Mouse (Mus musculus): ENCODE data around the gene Creld1. TPM values are rescaled to one million over a fixed set of nuclear protein-coding genes. Genes with fewer than 3 reads are reported as not detected.

Gene Creld1
- polyA plus RNA-seq, 1 experiment from 2014 or later, result 11.2 TPM

DNA sequence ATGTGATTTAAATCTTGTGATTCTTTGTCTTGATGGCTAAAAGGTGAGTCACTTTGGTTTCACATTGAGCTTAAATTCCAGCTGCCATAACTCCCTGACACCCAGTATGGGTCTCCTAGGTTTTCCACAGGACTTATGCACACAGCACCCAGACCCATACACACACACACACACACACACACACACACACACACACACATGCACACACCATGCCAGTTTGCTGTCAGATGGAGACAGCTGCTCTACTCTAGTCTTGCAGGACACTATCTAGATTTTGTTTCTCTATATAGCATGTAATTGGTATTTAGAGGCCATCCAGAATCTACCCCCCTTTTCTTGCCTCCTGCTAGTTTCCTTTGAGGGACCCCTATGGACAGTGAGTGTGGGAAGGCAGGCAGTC is 24.0 kb downstream of the Creld1 start:
- ATAC-seq (ENCODE audit: insufficient number of reproducible peaks, low FRiP score, low TSS enrichment, low read depth) (no peak), DNase-seq (ENCODE audit: low spot score) (no peak)
- Histone ChIP-seq H3K4me2 (ENCODE audit: low read depth, severe bottlenecking) (no peak overlapping the region), H3K27ac (replicated peaks; ENCODE audit: low read depth, low read length) (no peak overlapping the region), H3K4me1 (ENCODE audit: control insufficient read depth, insufficient read depth, low read length) (no peaks in the 10 kb centered on the region), H3K9ac (ENCODE audit: low read length) (no peak overlapping the region), H3K36me3 (ENCODE audit: control insufficient read depth, insufficient read depth, low read length) (no peaks in the 10 kb centered on the region), H3K9me3 (ENCODE audit: control insufficient read depth, low read length) (no peaks in the 10 kb centered on the region), H3K27me3 (ENCODE audit: control insufficient read depth, insufficient read depth, low read length) (peaks cover 5% of the 10 kb centered on the region; the same call in 1 of the 2 replicates), H3K4me3 (ENCODE audit: low read depth, low read length) (no peak overlapping the region)

DNA sequence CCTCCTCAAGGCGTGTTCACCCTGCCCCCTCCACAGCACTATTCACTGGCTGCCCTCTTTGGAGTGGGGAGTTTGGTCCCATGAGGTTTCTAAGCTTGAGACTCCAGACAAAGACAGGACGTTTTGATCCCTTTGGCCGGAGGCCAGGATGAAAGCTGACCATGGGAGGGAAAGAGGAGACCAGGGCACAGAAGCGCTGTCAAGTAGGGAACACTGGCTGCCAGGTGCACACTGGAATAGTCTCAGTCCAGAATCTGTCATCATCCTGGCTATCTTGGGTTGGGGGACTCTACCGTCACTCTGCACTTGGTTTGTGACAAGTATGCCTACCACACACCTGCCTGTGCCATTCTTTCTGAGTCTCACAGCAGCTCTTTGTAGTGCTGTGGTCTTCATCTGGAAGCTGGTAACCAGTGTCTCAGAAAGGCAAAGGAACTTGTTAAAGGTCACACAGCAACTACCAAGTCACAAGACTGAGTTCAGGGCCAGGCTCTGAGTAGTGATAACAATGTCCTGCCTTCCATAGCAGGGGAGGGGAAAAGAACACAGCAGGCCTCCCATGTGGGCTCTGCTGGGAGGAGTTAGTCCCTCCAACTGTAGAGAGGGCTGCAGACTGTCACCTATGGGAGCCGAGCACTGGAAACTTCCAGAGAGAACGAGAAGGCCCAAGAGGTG is 25.3 kb downstream of the Creld1 start:
- Histone ChIP-seq H3K4me1 (ENCODE audit: control insufficient read depth, insufficient read depth, low read length) (no peaks in the 10 kb centered on the region), H3K27me3 (ENCODE audit: control insufficient read depth, insufficient read depth, low read length) (no peaks in the 10 kb centered on the region), H3K27ac (replicated peaks; ENCODE audit: low read depth, low read length) (no peak overlapping the region), H3K36me3 (ENCODE audit: control insufficient read depth, insufficient read depth, low read length) (no peaks in the 10 kb centered on the region), H3K4me3 (ENCODE audit: low read depth, low read length) (no peak overlapping the region), H3K4me2 (ENCODE audit: low read depth, severe bottlenecking) (no peak overlapping the region), H3K9ac (ENCODE audit: low read length) (no peak overlapping the region), H3K9me3 (ENCODE audit: control insufficient read depth, low read length) (no peaks in the 10 kb centered on the region)
- no peak for ATAC-seq (ENCODE audit: insufficient number of reproducible peaks, low FRiP score, low TSS enrichment, low read depth)
- 82% methylated on average over 7 of the region's 7 CpGs for WGBS
- no peak for DNase-seq (ENCODE audit: low spot score)

DNA sequence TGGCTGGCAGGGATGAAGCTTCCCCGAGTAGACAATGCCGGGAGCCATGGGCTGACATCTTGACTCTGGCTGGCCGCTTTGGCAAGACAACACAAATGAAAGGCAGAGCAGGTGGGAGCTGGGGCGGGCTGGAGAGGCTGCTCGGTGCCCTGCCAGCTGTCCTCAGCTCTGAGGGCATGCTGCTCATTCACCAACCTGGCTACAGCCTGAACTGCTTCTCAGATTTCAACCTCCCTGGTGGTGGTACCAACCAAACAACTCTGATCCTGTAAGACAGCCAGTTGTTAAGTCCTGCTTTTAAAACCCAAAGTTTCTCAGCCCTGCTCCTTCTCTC is 25.8 kb downstream of the Creld1 start:
- H3K9ac ChIP-seq (ENCODE audit: low read length), result no peak overlapping the region
- H3K27ac ChIP-seq (replicated peaks; ENCODE audit: low read depth, low read length), result no peak overlapping the region
- no peak overlapping the region for H3K4me2 ChIP-seq (ENCODE audit: low read depth, severe bottlenecking)
- ATAC-seq (ENCODE audit: insufficient number of reproducible peaks, low FRiP score, low TSS enrichment, low read depth) (no peak), DNase-seq (ENCODE audit: low spot score) (no peak)
- no peak overlapping the region for H3K4me3 ChIP-seq (ENCODE audit: low read depth, low read length)
- no peaks in the 10 kb centered on the region for H3K27me3 ChIP-seq (ENCODE audit: control insufficient read depth, insufficient read depth, low read length)
- WGBS, result 53% methylated on average over 5 of the region's 5 CpGs
- no peaks in the 10 kb centered on the region for H3K9me3 ChIP-seq (ENCODE audit: control insufficient read depth, low read length)
- peaks cover 2% of the 10 kb centered on the region; the same call in 1 of the 2 replicates for H3K36me3 ChIP-seq (ENCODE audit: control insufficient read depth, insufficient read depth, low read length)
- H3K4me1 ChIP-seq (ENCODE audit: control insufficient read depth, insufficient read depth, low read length), result no peaks in the 10 kb centered on the region

DNA sequence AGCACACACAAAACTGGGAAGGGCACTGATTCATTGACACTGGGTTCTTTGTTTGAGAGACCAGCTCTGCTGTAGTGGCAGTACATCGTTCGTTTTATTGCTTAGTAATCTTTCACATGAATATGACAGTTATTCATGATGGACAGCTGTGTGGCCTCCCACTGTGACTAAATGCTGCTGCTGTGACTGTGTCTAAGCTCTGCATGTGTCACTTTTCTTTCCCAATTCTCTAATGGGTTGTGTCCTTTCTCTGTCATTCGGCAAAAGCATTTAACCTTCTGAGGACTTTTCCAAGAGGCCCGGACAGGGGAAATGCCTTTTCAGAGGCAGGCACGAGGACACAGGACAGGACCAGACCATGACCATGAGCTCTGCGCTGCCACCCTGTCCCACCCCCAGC is 30.8 kb downstream of the Creld1 start:
- H3K4me2 ChIP-seq (ENCODE audit: low read depth, severe bottlenecking), result no peak overlapping the region
- no peaks in the 10 kb centered on the region for H3K27me3 ChIP-seq (ENCODE audit: control insufficient read depth, insufficient read depth, low read length)
- H3K9me3 ChIP-seq (ENCODE audit: control insufficient read depth, low read length), result no peaks in the 10 kb centered on the region
- DNase-seq (ENCODE audit: low spot score) (no peak), ATAC-seq (ENCODE audit: insufficient number of reproducible peaks, low FRiP score, low TSS enrichment, low read depth) (no peak)
- H3K27ac ChIP-seq (replicated peaks; ENCODE audit: low read depth, low read length), result no peak overlapping the region
- no peak overlapping the region for H3K4me3 ChIP-seq (ENCODE audit: low read depth, low read length)
- no peak overlapping the region for H3K9ac ChIP-seq (ENCODE audit: low read length)
- H3K36me3 ChIP-seq (ENCODE audit: control insufficient read depth, insufficient read depth, low read length), result peaks cover 22% of the 10 kb centered on the region
- WGBS, result 94% methylated on average over 6 of the region's 6 CpGs
- no peaks in the 10 kb centered on the region for H3K4me1 ChIP-seq (ENCODE audit: control insufficient read depth, insufficient read depth, low read length)

DNA sequence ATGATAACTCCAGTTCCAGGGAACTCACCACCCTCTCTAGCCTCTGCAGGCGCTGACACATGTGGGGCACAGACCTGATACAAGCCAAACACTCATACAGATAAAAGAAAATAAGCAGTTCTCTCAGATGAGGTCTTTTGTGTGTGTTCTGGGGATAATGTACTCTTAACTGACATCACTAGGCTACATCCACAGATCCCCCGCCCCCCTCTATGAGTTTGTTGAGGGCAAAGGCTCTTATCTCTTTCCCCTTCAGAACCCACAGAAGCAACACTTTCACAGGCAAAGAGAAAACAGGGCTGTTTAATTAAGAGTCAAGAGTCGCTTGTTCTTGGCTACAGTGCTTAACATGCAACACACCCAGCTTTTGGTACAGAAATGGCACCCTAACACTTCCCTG is 31.5 kb downstream of the Creld1 start:
- Histone ChIP-seq H3K4me3 (ENCODE audit: low read depth, low read length) (no peak overlapping the region), H3K27ac (replicated peaks; ENCODE audit: low read depth, low read length) (no peak overlapping the region), H3K27me3 (ENCODE audit: control insufficient read depth, insufficient read depth, low read length) (no peaks in the 10 kb centered on the region), H3K36me3 (ENCODE audit: control insufficient read depth, insufficient read depth, low read length) (peaks cover 26% of the 10 kb centered on the region), H3K9me3 (ENCODE audit: control insufficient read depth, low read length) (no peaks in the 10 kb centered on the region), H3K4me2 (ENCODE audit: low read depth, severe bottlenecking) (no peak overlapping the region), H3K9ac (ENCODE audit: low read length) (no peak overlapping the region), H3K4me1 (ENCODE audit: control insufficient read depth, insufficient read depth, low read length) (no peaks in the 10 kb centered on the region)
- 95% methylated on average over 3 of the region's 3 CpGs for WGBS
- no peak for DNase-seq (ENCODE audit: low spot score)
- no peak for ATAC-seq (ENCODE audit: insufficient number of reproducible peaks, low FRiP score, low TSS enrichment, low read depth)

DNA sequence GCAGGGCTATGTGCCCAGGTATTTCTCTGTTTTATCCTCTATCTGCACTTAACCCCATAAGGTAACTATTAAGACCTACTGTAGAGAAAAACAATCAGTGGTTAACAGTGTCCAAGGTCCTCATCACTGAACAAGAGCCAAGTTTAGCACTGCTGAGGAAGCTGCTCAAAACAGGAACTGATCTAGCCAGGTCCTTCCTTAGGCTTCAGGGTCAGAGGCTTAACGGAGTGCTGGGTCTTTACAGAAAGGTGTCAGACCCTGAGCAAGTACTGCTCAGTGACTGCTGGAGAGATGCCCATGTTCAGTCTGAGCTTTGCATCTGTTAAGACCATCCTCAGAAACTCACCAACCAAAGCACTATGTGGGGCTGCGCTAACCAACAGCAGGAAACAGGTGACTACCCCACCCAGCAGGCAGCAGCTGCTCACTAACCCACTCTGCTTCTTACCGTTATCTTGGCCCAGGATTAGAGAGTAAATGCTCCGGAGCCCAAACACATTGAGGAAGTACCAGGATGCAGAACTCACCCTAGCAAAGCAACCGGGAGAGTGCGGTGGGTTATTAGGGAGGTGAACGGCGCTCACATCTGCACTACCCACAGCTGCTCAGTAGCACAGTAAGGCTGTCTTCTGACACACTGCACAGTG is 34.5 kb downstream of the Creld1 start:
- Histone ChIP-seq H3K9ac (ENCODE audit: low read length) (no peak overlapping the region), H3K4me1 (ENCODE audit: control insufficient read depth, insufficient read depth, low read length) (no peaks in the 10 kb centered on the region), H3K27me3 (ENCODE audit: control insufficient read depth, insufficient read depth, low read length) (no peaks in the 10 kb centered on the region), H3K27ac (replicated peaks; ENCODE audit: low read depth, low read length) (no peak overlapping the region), H3K36me3 (ENCODE audit: control insufficient read depth, insufficient read depth, low read length) (peaks cover 29% of the 10 kb centered on the region), H3K4me2 (ENCODE audit: low read depth, severe bottlenecking) (no peak overlapping the region), H3K9me3 (ENCODE audit: control insufficient read depth, low read length) (no peaks in the 10 kb centered on the region), H3K4me3 (ENCODE audit: low read depth, low read length) (no peak overlapping the region)
- ATAC-seq (ENCODE audit: insufficient number of reproducible peaks, low FRiP score, low TSS enrichment, low read depth) (no peak), DNase-seq (ENCODE audit: low spot score) (no peak)
- WGBS, result 96% methylated on average over 8 of the region's 8 CpGs

DNA sequence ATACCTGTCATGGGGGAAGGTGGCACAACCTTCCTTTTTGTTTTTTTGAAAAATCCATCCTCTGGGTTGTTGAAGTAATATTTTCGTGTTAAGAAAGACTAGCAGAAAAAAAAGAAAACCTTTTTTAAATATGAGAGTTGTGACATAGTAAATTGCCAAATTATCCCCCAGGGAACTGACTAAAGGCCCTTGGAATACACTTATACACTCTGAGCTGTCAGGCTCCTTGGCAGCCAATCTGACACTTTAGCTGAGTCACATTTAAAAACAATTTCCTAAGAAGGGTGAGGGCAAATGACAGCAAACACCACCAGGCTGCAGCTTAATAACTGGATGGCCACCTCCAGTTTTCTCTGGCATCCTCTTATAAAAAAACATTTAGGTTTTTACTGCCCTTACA is 39.2 kb downstream of the Creld1 start:
- no peak overlapping the region for H3K27ac ChIP-seq (replicated peaks; ENCODE audit: low read depth, low read length)

DNA sequence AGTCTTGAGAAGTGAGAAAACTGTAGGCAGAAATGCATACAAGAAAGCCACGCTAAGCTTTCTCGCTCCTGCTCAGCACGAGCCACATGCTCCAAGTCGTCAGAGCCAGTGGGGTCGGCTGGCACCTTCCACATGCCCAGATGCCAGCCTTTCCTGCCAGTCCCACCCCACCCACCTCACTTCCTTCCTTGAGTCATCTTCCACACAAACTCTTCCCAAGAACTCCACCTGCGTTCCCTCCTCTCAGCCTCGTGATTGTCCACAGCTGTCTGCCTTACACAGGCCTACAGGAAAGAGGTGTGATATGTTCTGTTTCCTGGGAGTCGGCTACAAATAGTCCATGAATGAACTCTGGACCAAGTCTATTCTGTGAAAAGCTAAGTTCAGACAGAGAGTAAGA is 40.3 kb downstream of the Creld1 start:
- 91% methylated on average over 8 of the region's 8 CpGs for WGBS
- H3K9ac ChIP-seq (ENCODE audit: low read length), result no peak overlapping the region
- H3K4me2 ChIP-seq (ENCODE audit: low read depth, severe bottlenecking), result no peak overlapping the region
- no peaks in the 10 kb centered on the region for H3K4me1 ChIP-seq (ENCODE audit: control insufficient read depth, insufficient read depth, low read length)
- DNase-seq (ENCODE audit: low spot score) (no peak), ATAC-seq (ENCODE audit: insufficient number of reproducible peaks, low FRiP score, low TSS enrichment, low read depth) (no peak)
- no peak overlapping the region for H3K27ac ChIP-seq (replicated peaks; ENCODE audit: low read depth, low read length)
- no peaks in the 10 kb centered on the region for H3K9me3 ChIP-seq (ENCODE audit: control insufficient read depth, low read length)
- no peaks in the 10 kb centered on the region for H3K27me3 ChIP-seq (ENCODE audit: control insufficient read depth, insufficient read depth, low read length)
- no peak overlapping the region for H3K4me3 ChIP-seq (ENCODE audit: low read depth, low read length)
- H3K36me3 ChIP-seq (ENCODE audit: control insufficient read depth, insufficient read depth, low read length), result peaks cover 7% of the 10 kb centered on the region

More for the DNA sequence above, 39.2 kb downstream of the Creld1 start:
- Histone ChIP-seq H3K4me1 (ENCODE audit: control insufficient read depth, insufficient read depth, low read length) (no peaks in the 10 kb centered on the region), H3K36me3 (ENCODE audit: control insufficient read depth, insufficient read depth, low read length) (peaks cover 9% of the 10 kb centered on the region), H3K4me2 (ENCODE audit: low read depth, severe bottlenecking) (no peak overlapping the region), H3K27me3 (ENCODE audit: control insufficient read depth, insufficient read depth, low read length) (no peaks in the 10 kb centered on the region), H3K4me3 (ENCODE audit: low read depth, low read length) (no peak overlapping the region), H3K9me3 (ENCODE audit: control insufficient read depth, low read length) (no peaks in the 10 kb centered on the region), H3K9ac (ENCODE audit: low read length) (no peak overlapping the region)
- DNase-seq (ENCODE audit: low spot score) (no peak), ATAC-seq (ENCODE audit: insufficient number of reproducible peaks, low FRiP score, low TSS enrichment, low read depth) (no peak)
- WGBS, result 76% methylated on average over 1 of the region's 1 CpGs
